Mouse (Mus musculus) bone marrow, adult 2 months (tissue): ENCODE measurements at regions not wholly inside any gene's neighbourhood (a gene's known extent, or its start where the extent isn't known, plus 50 kb on each side); places are given as distances from the start of the nearest gene placed in this dataset.

ENCODE experiments used
- H3K27ac ChIP-seq: fragments of 200-500 bp; 2 replicates; pipeline ENCODE4 v1.5.1; 2012; ENCODE audit warnings: low read depth, mild to moderate bottlenecking, control low read depth, inconsistent platforms, low read length; ENCODE audit not compliant: control insufficient read depth, poor library complexity, insufficient read depth
- H3K4me1 ChIP-seq: fragments of 200-500 bp; 2 replicates; pipeline ENCODE4 v1.6.1; 2011; ENCODE audit warnings: low read length; ENCODE audit not compliant: control insufficient read depth, insufficient read depth
- H3K4me3 ChIP-seq: fragments of 200-500 bp; replicated peaks from 2 replicates; pipeline ENCODE3; 2011; ENCODE audit warnings: mild to moderate bottlenecking, low read depth, low read length, control low read depth; ENCODE audit not compliant: control insufficient read depth
- CTCF ChIP-seq: fragments of 200-500 bp; IDR thresholded peaks from 2 replicates; pipeline ENCODE4 v1.5.1; 2011; ENCODE audit warnings: low read length, control low read depth; ENCODE audit not compliant: control insufficient read depth, insufficient read depth
- POLR2A ChIP-seq: fragments of 200-500 bp; IDR thresholded peaks from 2 replicates; pipeline ENCODE4 v1.6.1; 2011; ENCODE audit warnings: low read depth, mild to moderate bottlenecking, control low read depth, low read length, borderline replicate concordance; ENCODE audit not compliant: control insufficient read depth
- WGBS: fragments of 180-500 bp; shearing (Covaris S2); methylation state at CpG from one replicate; pipeline ENCODE4 v1.1.7; 2018; 5-methylcytosine and 5-hydroxymethylcytosine counted together

GRCm38 (mm10) chr13:107094976-107095716 is 73.2 kb upstream of the Kif2a start:
- H3K4me3 ChIP-seq, result no peak overlapping the region
- peaks cover 7% of the 10 kb centered on the region for H3K4me1 ChIP-seq
- TF ChIP-seq CTCF (no peak), POLR2A (no peak)
- 1% methylated on average over 11 of the region's 11 CpGs for WGBS
- no peak overlapping the region for H3K27ac ChIP-seq

- Histone ChIP-seq H3K4me1 (peaks cover 7% of the 10 kb centered on the region), H3K27ac (no peak overlapping the region), H3K4me3 (no peak overlapping the region)
- TF ChIP-seq CTCF, result no peak
- no peak for TF ChIP-seq POLR2A
- 2% methylated on average over 11 of the region's 11 CpGs for WGBS
Measured at GRCm38 (mm10) chr13:107094487-107094886, 72.6 kb upstream of the Kif2a start.

- peaks cover 7% of the 10 kb centered on the region for H3K4me1 ChIP-seq
- 75% methylated on average over 2 of the region's 2 CpGs for WGBS
- H3K27ac ChIP-seq, result no peak overlapping the region
- no peak for TF ChIP-seq POLR2A
- TF ChIP-seq CTCF, result no peak
- no peak overlapping the region for H3K4me3 ChIP-seq
Measured at GRCm38 (mm10) chr13:107093683-107094082, 71.8 kb upstream of the Kif2a start.

GRCm38 (mm10) chr13:107088198-107088597 is 66.3 kb upstream of the Kif2a start:
- 40% methylated on average over 1 of the region's 1 CpGs for WGBS
- Histone ChIP-seq H3K27ac (no peak overlapping the region), H3K4me3 (no peak overlapping the region), H3K4me1 (no peaks in the 10 kb centered on the region; the same call in 1 of the 2 replicates)
- TF ChIP-seq POLR2A (no peak), CTCF (no peak)

- Histone ChIP-seq H3K4me1 (no peaks in the 10 kb centered on the region; the same call in 1 of the 2 replicates), H3K4me3 (no peak overlapping the region), H3K27ac (no peak overlapping the region)
- 81% methylated on average over 6 of the region's 6 CpGs for WGBS
- TF ChIP-seq CTCF (no peak), POLR2A (no peak)
Measured at GRCm38 (mm10) chr13:107087355-107087754, 65.4 kb upstream of the Kif2a start.

- WGBS, result 97% methylated on average over 1 of the region's 1 CpGs
- Histone ChIP-seq H3K27ac (no peak overlapping the region), H3K4me1 (no peaks in the 10 kb centered on the region), H3K4me3 (no peak overlapping the region)
- TF ChIP-seq POLR2A (no peak), CTCF (no peak)
Measured at GRCm38 (mm10) chr13:107078085-107078484, 56.2 kb upstream of the Kif2a start.

- no peak for TF ChIP-seq CTCF
- TF ChIP-seq POLR2A, result no peak
- Histone ChIP-seq H3K27ac (no peak overlapping the region), H3K4me3 (no peak overlapping the region), H3K4me1 (no peaks in the 10 kb centered on the region; the same call in 1 of the 2 replicates)
- 73% methylated on average over 4 of the region's 4 CpGs for WGBS
Measured at GRCm38 (mm10) chr13:107074917-107075316, 53.0 kb upstream of the Kif2a start.

GRCm38 (mm10) chr13:107073039-107073620 is 51.2 kb upstream of the Kif2a start:
- 64% methylated on average over 14 of the region's 14 CpGs for WGBS
- Histone ChIP-seq H3K27ac (no peak overlapping the region), H3K4me3 (no peak overlapping the region), H3K4me1 (no peaks in the 10 kb centered on the region; the same call in 1 of the 2 replicates)
- no peak for TF ChIP-seq CTCF
- no peak for TF ChIP-seq POLR2A
